24 mouse cellular contexts compared by ENCODE assay signal in the genomic region with DNA sequence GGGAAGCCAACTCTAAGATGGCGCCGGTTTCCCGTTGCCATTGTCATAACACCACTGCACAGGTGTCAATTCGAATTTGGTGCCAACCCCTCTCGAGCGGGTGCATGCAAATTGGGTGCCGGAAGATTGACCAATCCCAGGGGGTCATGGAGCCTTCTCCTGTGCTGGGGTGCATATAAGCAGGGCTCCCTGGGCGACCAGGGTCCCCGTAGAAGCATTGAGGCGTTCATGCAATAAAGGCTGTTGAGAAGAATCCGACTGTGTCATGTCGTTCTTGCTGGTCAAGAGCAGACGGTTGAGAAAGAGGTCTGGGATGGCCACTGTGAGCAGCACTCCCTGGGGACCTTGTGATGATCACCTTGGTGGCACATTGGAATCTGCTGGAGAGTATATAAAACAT.
"Had no signal": no experiment of that assay in that cellular context is flagged by ENCODE, and none has a peak within 500 bp of the region (broad histone marks: within the 10 kb centered on the region; RNA-seq: fewer than 3 reads in every experiment).

No protein-coding gene starts in this region.

- ATAC-seq: hindbrain, embryonic 16.5 days; inflammation-experienced regulatory T-cells, adult 6 months; intestine, embryonic 15.5 days; intestine, postnatal 0 days; liver, embryonic 12.5 days had no signal

- H3K4me1 ChIP-seq: heart, embryonic 13.5 days; heart, embryonic 15.5 days; hindbrain, embryonic 10.5 days; hindbrain, embryonic 12.5 days; intestine, embryonic 15.5 days; limb, embryonic 12.5 days; liver, embryonic 12.5 days had no signal

- H3K27me3 ChIP-seq: heart, embryonic 13.5 days; heart, embryonic 15.5 days; hindbrain, embryonic 12.5 days; intestine, embryonic 15.5 days; limb, embryonic 12.5 days; liver, embryonic 12.5 days had no signal

- H3K4me2 ChIP-seq: heart, embryonic 11.5 days; heart, embryonic 13.5 days; heart, embryonic 15.5 days; hindbrain, embryonic 12.5 days; hindbrain, embryonic 14.5 days; intestine, embryonic 15.5 days; limb, embryonic 12.5 days; liver, embryonic 12.5 days had no signal

- DNase-seq: gastrocnemius, adult 2 months; gastrocnemius, postnatal 10 days; gastrocnemius, postnatal 25 days; heart, postnatal 14 days; heart, postnatal 4 days; kidney, adult 18-20 months; kidney, adult 8-10 months; kidney, postnatal 10 days; kidney, postnatal 25 days; kidney, postnatal 4 days had no signal

- H3K4me3 ChIP-seq: gastrocnemius, adult 2 months; heart, embryonic 13.5 days; heart, embryonic 15.5 days; hindbrain, embryonic 10.5 days; hindbrain, embryonic 12.5 days; intestine, embryonic 15.5 days; layer of hippocampus, adult 2 months; left cerebral cortex, adult 2 months; limb, embryonic 12.5 days; liver, embryonic 12.5 days had no signal

- H3K9me3 ChIP-seq: heart, embryonic 15.5 days; intestine, embryonic 15.5 days had no signal

- H3K36me3 ChIP-seq: hindbrain, embryonic 12.5 days; intestine, embryonic 15.5 days; limb, embryonic 12.5 days; liver, embryonic 12.5 days had no signal

- H3K9ac ChIP-seq: heart, embryonic 13.5 days; heart, embryonic 15.5 days; hindbrain, embryonic 12.5 days; hindbrain, embryonic 14.5 days; intestine, embryonic 15.5 days; limb, embryonic 12.5 days; liver, embryonic 12.5 days had no signal

- H3K27ac ChIP-seq: gastrocnemius, adult 2 months; heart, embryonic 13.5 days; heart, embryonic 15.5 days; hindbrain, embryonic 10.5 days; hindbrain, embryonic 12.5 days; hindbrain, embryonic 14.5 days; intestine, embryonic 15.5 days; layer of hippocampus, adult 2 months; left cerebral cortex, adult 2 months; limb, embryonic 12.5 days; liver, embryonic 12.5 days had no signal
